Mouse (Mus musculus) lung, adult 2 months (tissue): ENCODE data around the gene Nfatc4.

Experiments used
- CTCF ChIP-seq: fragments of 200-500 bp; IDR thresholded peaks from 2 replicates; pipeline ENCODE4 v1.5.1; 2011; ENCODE audit warnings: mild to moderate bottlenecking, low read length, control low read depth; ENCODE audit not compliant: insufficient read depth
- POLR2A ChIP-seq: fragments of 200-500 bp; IDR thresholded peaks from 2 replicates; pipeline ENCODE4 v1.6.1; 2011; ENCODE audit warnings: low read depth, mild to moderate bottlenecking, control low read depth, low read length, borderline replicate concordance; ENCODE audit errors: extremely low read depth

GRCm38 (mm10) chr14:55872039-55872438, 49.1 kb downstream of the Nfatc4 start:
- TF ChIP-seq POLR2A (no peak), CTCF (no peak)
